ENCODE assay signal across 18 mouse cellular contexts in genomic region chr1:192062682-192063081, GRCm38 (mm10). TPM values are rescaled to one million over a fixed set of nuclear protein-coding genes. Genes with fewer than 3 reads are reported as not detected.
DNase-seq lines count a peak whose midpoint lies in the region; ATAC-seq and TF ChIP-seq lines count a peak whose summit lies in the region.
"Had no signal": no experiment of that assay in that cellular context is flagged by ENCODE, and none has a peak within 500 bp of the region (broad histone marks: within the 10 kb centered on the region; RNA-seq: fewer than 3 reads in every experiment).

No protein-coding gene starts in this region.

- peaks cover 8% of the 10 kb centered on the region; the same call in 1 of the 2 replicates for H3K9me3 ChIP-seq in kidney, embryonic 15.5 days (replicated peaks)
- H3K9me3 ChIP-seq in CH12.LX (replicated peaks; ENCODE audit: low read length): peaks cover 23% of the 10 kb centered on the region

- H3K79me2 ChIP-seq in CH12.LX (replicated peaks; ENCODE audit: control insufficient read depth, extremely low read depth, insufficient read depth, poor library complexity, severe bottlenecking) (no peaks in the 10 kb centered on the region), myocyte (ENCODE audit: control insufficient read depth, insufficient read depth) (no peaks in the 10 kb centered on the region)

- peak; percentile 95 for DNase-seq in heart, adult 11 months
- no peak for DNase-seq in heart, adult 9 months (ENCODE audit: low spot score in 2 of 2)
- DNase-seq in kidney, adult 11 months: no peak
- DNase-seq in CH12.LX (ENCODE audit: extremely low read depth): peak; percentile 45
- no peak for DNase-seq in adrenal gland, postnatal 10 days
- no peak for DNase-seq in layer of hippocampus, adult 2 months (ENCODE audit: low spot score in 2 of 2)
- DNase-seq: adrenal gland, postnatal 36 days; cerebellum, adult 9-11 months; heart, postnatal 14 days; lung, embryonic 14.5 days; midbrain, embryonic 14.5 days; thymus, postnatal 36 days had no signal

- TF ChIP-seq POLR2A in CH12.LX (IDR thresholded peaks at IDR 0.05; ENCODE audit: low read depth, low read length) (no peak), myocyte (IDR thresholded peaks at IDR 0.05; ENCODE audit: insufficient read length, low read depth) (no peak)

- no peak for ATAC-seq in kidney, embryonic 15.5 days (replicated peaks; ENCODE audit: low FRiP score)
- ATAC-seq: liver, embryonic 12.5 days had no signal

- peaks cover 8% of the 10 kb centered on the region for H3K4me1 ChIP-seq in kidney, embryonic 15.5 days
- H3K4me1 ChIP-seq in CH12.LX (ENCODE audit: control insufficient read depth in 1 of 2, insufficient read depth in 2 of 2): peaks cover 14 to 15% of the 10 kb centered on the region in 2 experiments
- H3K4me1 ChIP-seq: embryonic facial prominence, embryonic 13.5 days had no signal

- no peak overlapping the region for H3K4me2 ChIP-seq in kidney, embryonic 15.5 days
- no peak overlapping the region for H3K4me2 ChIP-seq in CH12.LX (ENCODE audit: insufficient read depth, low read depth, poor library complexity, severe bottlenecking)
- no peak overlapping the region for H3K4me2 ChIP-seq in myocyte (ENCODE audit: low read depth)
- H3K4me2 ChIP-seq: embryonic facial prominence, embryonic 13.5 days; liver, embryonic 12.5 days; lung, embryonic 14.5 days had no signal

- peaks cover 88% of the 10 kb centered on the region for H3K36me3 ChIP-seq in kidney, embryonic 15.5 days
- H3K36me3 ChIP-seq in CH12.LX (replicated peaks in 1 of 2; ENCODE audit: control insufficient read depth in 1 of 2, insufficient read depth in 1 of 2, low read length in 1 of 2) (peaks cover 50 to 97% of the 10 kb centered on the region in 2 experiments), myocyte (ENCODE audit: control insufficient read depth, insufficient read depth) (peaks cover 14% of the 10 kb centered on the region)

- whole genome bisulfite sequencing in kidney, embryonic 15.5 days: 70% methylated on average over 14 of the region's 14 CpGs

- no peaks in the 10 kb centered on the region for H3K27me3 ChIP-seq in kidney, embryonic 15.5 days
- no peaks in the 10 kb centered on the region for H3K27me3 ChIP-seq in CH12.LX (replicated peaks)
- no peaks in the 10 kb centered on the region for H3K27me3 ChIP-seq in myocyte (ENCODE audit: control insufficient read depth, insufficient read depth, insufficient read length)
- H3K27me3 ChIP-seq: embryonic facial prominence, embryonic 13.5 days; liver, embryonic 12.5 days had no signal

- no peak for TF ChIP-seq CTCF in CH12.LX (conservative IDR thresholded peaks at IDR 0.05 in 1 of 2, IDR thresholded peaks at IDR 0.05 in 1 of 2; ENCODE audit: low read depth in 2 of 2, low read length in 2 of 2)
- no peak for TF ChIP-seq CTCF in layer of hippocampus, adult 2 months (conservative IDR thresholded peaks at IDR 0.05)

- TF ChIP-seq RAD21 in CH12.LX (IDR thresholded peaks at IDR 0.05; ENCODE audit: low read depth, low read length): no peak

- no peak overlapping the region for H3K9ac ChIP-seq in kidney, embryonic 15.5 days
- H3K9ac ChIP-seq in CH12.LX (ENCODE audit: insufficient read depth, low read depth): no peak overlapping the region
- H3K9ac ChIP-seq: embryonic facial prominence, embryonic 13.5 days; liver, embryonic 12.5 days; lung, embryonic 14.5 days had no signal

- peak; percentile 67 for TF ChIP-seq EP300 in CH12.LX (IDR thresholded peaks at IDR 0.05; ENCODE audit: low read length)

- dilution Hi-C loops in CH12.LX (cut with MboI; ENCODE audit: extremely low pct_ligation_motif_present, extremely low pct_unique_long_range_greater_than_20kb, low sequenced_read_pairs): no loop called here

- no peak overlapping the region for H3ac ChIP-seq in myocyte (ENCODE audit: control insufficient read depth, insufficient read length)

- in situ Hi-C loops in CH12.LX (cut with MboI; ENCODE audit: low pct_ligation_motif_present, low pct_unique_long_range_greater_than_20kb, low sequenced_read_pairs): no loop called here

- H3K27ac ChIP-seq in kidney, embryonic 15.5 days: peak overlapping the region; percentile 63
- peak overlapping the region; percentile 22; the same call in 1 of the 2 replicates for H3K27ac ChIP-seq in CH12.LX (ENCODE audit: insufficient read depth, low read depth)
- H3K27ac ChIP-seq in layer of hippocampus, adult 2 months: no peak overlapping the region
- H3K27ac ChIP-seq: embryonic facial prominence, embryonic 13.5 days; liver, embryonic 12.5 days; macrophage had no signal

- H3K4me3 ChIP-seq in kidney, embryonic 15.5 days (replicated peaks): no peak overlapping the region
- H3K4me3 ChIP-seq in CH12.LX (replicated peaks in 1 of 3; ENCODE audit: low read depth in 2 of 3, low read length in 2 of 3, poor library complexity in 1 of 3) (no peak overlapping the region), myocyte (no peak overlapping the region)
- no peak overlapping the region for H3K4me3 ChIP-seq in layer of hippocampus, adult 2 months
- H3K4me3 ChIP-seq: embryonic facial prominence, embryonic 13.5 days; left cerebral cortex, adult 2 months; liver, embryonic 12.5 days had no signal

TF ChIP-seq in CH12.LX, 34 proteins besides CTCF, POLR2A, EP300 and RAD21:
- TF ChIP-seq IRF4 (IDR thresholded peaks at IDR 0.05; ENCODE audit: low read depth, low read length): peak; percentile 47; the same call in 1 of the 2 replicates
- peak; percentile 40 for TF ChIP-seq BHLHE40 (IDR thresholded peaks at IDR 0.05; ENCODE audit: low read depth, low read length)
- TF ChIP-seq NELFE (IDR thresholded peaks at IDR 0.05; ENCODE audit: low read depth, low read length): no peak
- peak; percentile 47 for TF ChIP-seq TCF12 (IDR thresholded peaks at IDR 0.05; ENCODE audit: low read depth, low read length)
- TF ChIP-seq ETS1 (conservative IDR thresholded peaks at IDR 0.05; ENCODE audit: low read depth, low read length): peak; percentile 25; the same call in 1 of the 2 replicates
- no peak for TF ChIP-seq UBTF (IDR thresholded peaks at IDR 0.05; ENCODE audit: low read depth, low read length)

TF ChIP-seq in myocyte, 11 proteins besides CTCF, POLR2A, EP300 and RAD21:
- TF ChIP-seq MAX (IDR thresholded peaks at IDR 0.05; ENCODE audit: low read depth): no peak
- peak in 1 of 3 experiments; percentile 32 for TF ChIP-seq MYOG (IDR thresholded peaks at IDR 0.05; ENCODE audit: control insufficient read depth in 1 of 3, insufficient read depth in 1 of 3, insufficient read length in 2 of 3, low read depth in 2 of 3)
- peak in 2 of 3 experiments; percentile 31 to 59 for TF ChIP-seq MYOD1 (IDR thresholded peaks at IDR 0.05; ENCODE audit: control insufficient read depth in 1 of 3, insufficient read length in 2 of 3, low read depth in 2 of 3)

RNA-seq across cellular contexts. Expression of gene Traf5, which starts 29.7 kb away (rescaled TPM):
- polyA plus RNA-seq in kidney, embryonic 15.5 days (2015; fragmentation: Nextera tagmentation; extraction: Ambion mirVana): 20.0 and 20.8 TPM in 2 replicates
- total RNA-seq in CH12.LX (2012; rRNA removed): 30.5 and 38.7 TPM in 2 replicates
- 16.9 and 21.3 TPM in 2 replicates for total RNA-seq in CH12.LX (2014; rRNA removed)
- 32.3 and 42.8 TPM in 2 replicates for polyA plus RNA-seq in CH12.LX (2012; ENCODE audit: insufficient read length, low read depth)
- polyA plus RNA-seq in myocyte (2012; fragmentation: generic; extraction: Trizol): 10.8 TPM
- total RNA-seq in adrenal gland, postnatal 10 days (2021): 10 to 100 TPM in 1 of 2 experiments, 1 to 10 TPM in 1; 8.4 to 10.6 TPM
- 1 to 10 TPM; 2.0 to 2.7 TPM for total RNA-seq in layer of hippocampus, adult 2 months (2021)

Comparison
In these comparisons a context has a peak if more than half of its experiments do, and no peak if none do; other contexts are left out.
1. DNase-seq: peak in heart, adult 11 months (single experiment) and CH12.LX (single experiment); none in heart, adult 9 months (0 of 2), kidney, adult 11 months (single experiment), adrenal gland, postnatal 10 days (single experiment) and layer of hippocampus, adult 2 months (0 of 2).